Mouse (Mus musculus) kidney, embryonic 15.5 days (tissue): ENCODE measurements at regions not wholly inside any gene's neighbourhood (a gene's known extent, or its start where the extent isn't known, plus 50 kb on each side); places are given as distances from the start of the nearest gene placed in this dataset.

ENCODE experiments used
- ATAC-seq: fragments of 200-750 bp; cut with Nextera tagmentation; replicated peaks from 2 replicates; pipeline ENCODE4 v1.8.0; 2017; ENCODE audit warnings: moderate TSS enrichment; ENCODE audit not compliant: low FRiP score
- H3K27ac ChIP-seq: fragments of 300-500 bp; sonication (generic); 2 replicates; pipeline ENCODE4 v1.5.1; 2015; ENCODE audit warnings: mild to moderate bottlenecking, inconsistent platforms
- H3K27me3 ChIP-seq: fragments of 300-500 bp; sonication (generic); 2 replicates; pipeline ENCODE4 v1.6.1; 2015; ENCODE audit warnings: inconsistent platforms
- H3K36me3 ChIP-seq: fragments of 300-500 bp; sonication (generic); 2 replicates; pipeline ENCODE4 v1.6.1; 2015; ENCODE audit warnings: inconsistent platforms
- H3K4me1 ChIP-seq: fragments of 300-500 bp; sonication (generic); 2 replicates; pipeline ENCODE4 v1.6.1; 2015; ENCODE audit warnings: inconsistent platforms
- H3K4me2 ChIP-seq: fragments of 300-500 bp; sonication (generic); 2 replicates; pipeline ENCODE4 v1.6.1; 2015; ENCODE audit warnings: moderate library complexity, mild to moderate bottlenecking, inconsistent platforms
- H3K4me3 ChIP-seq: fragments of 300-500 bp; sonication (generic); replicated peaks from 2 replicates; pipeline ENCODE4 v1.5.1; 2015; ENCODE audit warnings: mild to moderate bottlenecking, inconsistent platforms
- H3K9ac ChIP-seq: fragments of 300-500 bp; sonication (generic); 2 replicates; pipeline ENCODE4 v1.6.1; 2015; ENCODE audit warnings: mild to moderate bottlenecking, inconsistent platforms
- H3K9me3 ChIP-seq: fragments of 300-500 bp; sonication (generic); replicated peaks from 2 replicates; pipeline ENCODE4 v1.6.1; 2016; ENCODE audit warnings: inconsistent platforms
- WGBS: fragments of 180-500 bp; shearing (Covaris S2); methylation state at CpG from one replicate; pipeline ENCODE4 v1.1.7; 2015; ENCODE audit warnings: mixed read lengths; 5-methylcytosine and 5-hydroxymethylcytosine counted together

GRCm38 (mm10) chr19:18444324-18444723 is 187.3 kb downstream of the Ostf1 start:
- H3K9ac ChIP-seq, result no peak overlapping the region
- ATAC-seq, result no peak
- no peak overlapping the region for H3K27ac ChIP-seq
- 76% methylated on average over 2 of the region's 2 CpGs for WGBS
- no peaks in the 10 kb centered on the region for H3K36me3 ChIP-seq
- H3K27me3 ChIP-seq, result no peaks in the 10 kb centered on the region
- no peak overlapping the region for H3K4me2 ChIP-seq
- H3K4me3 ChIP-seq, result no peak overlapping the region
- no peaks in the 10 kb centered on the region for H3K4me1 ChIP-seq
- H3K9me3 ChIP-seq, result no peaks in the 10 kb centered on the region

- no peaks in the 10 kb centered on the region for H3K27me3 ChIP-seq
- ATAC-seq, result 0 out of 2 replicates have a peak, but pooled peaks have one; percentile 40
- 47% methylated on average over 3 of the region's 3 CpGs for WGBS
- no peak overlapping the region for H3K4me3 ChIP-seq
- H3K27ac ChIP-seq, result no peak overlapping the region
- H3K9ac ChIP-seq, result no peak overlapping the region
- H3K36me3 ChIP-seq, result no peaks in the 10 kb centered on the region
- no peaks in the 10 kb centered on the region for H3K4me1 ChIP-seq
- no peak overlapping the region for H3K4me2 ChIP-seq
- H3K9me3 ChIP-seq, result no peaks in the 10 kb centered on the region
These were observed 195.3 kb downstream of the Ostf1 start for GRCm38 (mm10) chr19:18436351-18436750.

DNA sequence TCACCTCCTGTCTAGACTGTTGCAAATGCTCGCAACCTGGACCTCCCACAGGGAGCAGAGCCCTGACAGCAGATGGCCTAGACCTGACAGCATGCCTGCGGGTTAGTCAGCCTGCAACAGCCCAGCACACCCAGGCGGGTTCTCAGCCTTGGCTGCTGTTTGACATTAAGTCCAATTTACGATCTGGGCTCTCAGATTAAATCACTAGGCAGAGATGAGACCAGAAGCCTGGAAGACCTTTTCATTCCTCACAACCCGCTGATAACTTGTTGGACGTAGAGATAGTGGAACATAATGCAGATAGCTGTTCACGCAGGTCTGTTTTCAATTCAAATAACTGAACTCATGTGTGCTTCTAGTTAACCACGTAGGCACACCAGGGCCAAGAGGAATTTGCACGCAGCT is 211.2 kb downstream of the Ostf1 start:
- peak; percentile 76 for ATAC-seq
- H3K36me3 ChIP-seq, result no peaks in the 10 kb centered on the region
- H3K27ac ChIP-seq, result no peak overlapping the region
- no peaks in the 10 kb centered on the region for H3K27me3 ChIP-seq
- H3K9ac ChIP-seq, result no peak overlapping the region
- 33% methylated on average over 9 of the region's 9 CpGs for WGBS
- no peak overlapping the region for H3K4me3 ChIP-seq
- H3K4me2 ChIP-seq, result no peak overlapping the region
- no peaks in the 10 kb centered on the region for H3K9me3 ChIP-seq
- H3K4me1 ChIP-seq, result no peaks in the 10 kb centered on the region

DNA sequence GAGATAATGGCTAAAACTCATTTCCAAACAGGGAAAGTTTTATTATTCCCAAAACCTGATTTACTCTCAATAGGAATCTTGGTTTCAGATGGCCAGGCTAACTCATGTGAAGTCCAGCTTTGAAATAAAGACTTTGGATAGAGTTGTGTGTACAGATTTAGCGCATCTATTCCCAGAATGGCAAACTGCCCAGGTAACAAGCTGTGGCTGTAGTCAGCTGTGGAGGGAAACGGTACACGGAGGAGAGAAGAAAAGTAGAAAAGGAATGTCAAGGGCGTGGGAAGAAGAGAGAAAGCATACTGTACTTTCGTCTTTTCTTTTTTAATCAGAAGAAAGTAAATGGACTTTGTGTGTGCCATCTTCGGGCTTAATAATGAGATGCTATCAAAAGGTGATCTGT is 213.1 kb downstream of the Ostf1 start:
- no peak for ATAC-seq
- 80% methylated on average over 6 of the region's 6 CpGs for WGBS
- Histone ChIP-seq H3K27ac (no peak overlapping the region), H3K4me3 (no peak overlapping the region), H3K9ac (no peak overlapping the region), H3K4me2 (no peak overlapping the region), H3K4me1 (no peaks in the 10 kb centered on the region), H3K27me3 (no peaks in the 10 kb centered on the region), H3K9me3 (no peaks in the 10 kb centered on the region), H3K36me3 (no peaks in the 10 kb centered on the region)

DNA sequence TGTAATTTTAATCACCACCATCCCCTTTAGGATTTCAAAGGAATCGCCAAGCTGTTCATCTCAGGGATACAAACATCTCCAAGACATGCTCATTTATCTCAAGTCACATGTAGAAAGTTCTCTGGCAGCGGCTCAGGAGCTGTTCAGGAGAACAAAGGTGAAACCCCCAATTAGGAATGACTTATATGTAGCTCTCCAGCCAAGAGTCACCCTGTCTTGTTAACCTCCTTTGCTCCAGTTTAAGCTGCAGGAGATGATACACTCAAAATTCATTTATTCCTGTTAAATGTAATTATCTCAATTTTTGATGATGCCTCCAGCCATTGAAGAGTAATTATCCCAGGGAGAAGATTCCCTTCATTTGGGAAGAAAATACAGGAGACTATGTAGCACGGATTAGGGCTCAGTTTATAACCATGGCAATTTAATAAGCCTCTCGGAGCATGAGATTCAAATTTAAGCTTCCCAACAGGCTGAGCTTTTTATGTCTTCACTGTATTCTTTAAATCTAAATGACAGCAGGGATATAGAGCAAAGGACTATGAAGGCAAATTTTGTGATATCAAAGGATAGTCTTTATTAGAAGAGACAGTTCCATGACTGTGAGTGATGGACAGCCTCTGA is 254.0 kb downstream of the Ostf1 start:
- Histone ChIP-seq H3K27ac (no peak overlapping the region), H3K4me3 (no peak overlapping the region), H3K4me2 (no peak overlapping the region), H3K36me3 (no peaks in the 10 kb centered on the region), H3K9ac (no peak overlapping the region), H3K4me1 (no peaks in the 10 kb centered on the region), H3K27me3 (no peaks in the 10 kb centered on the region), H3K9me3 (no peaks in the 10 kb centered on the region)
- ATAC-seq, result no peak
- WGBS, result 66% methylated on average over 4 of the region's 4 CpGs

GRCm38 (mm10) chr19:18368612-18369011 is 263.0 kb downstream of the Ostf1 start:
- ATAC-seq, result no peak
- 88% methylated on average over 6 of the region's 6 CpGs for whole genome bisulfite sequencing
- H3K4me3 ChIP-seq, result no peak overlapping the region
- no peak overlapping the region for H3K9ac ChIP-seq
- H3K27ac ChIP-seq, result no peak overlapping the region
- no peaks in the 10 kb centered on the region for H3K27me3 ChIP-seq
- H3K4me2 ChIP-seq, result no peak overlapping the region
- no peaks in the 10 kb centered on the region for H3K4me1 ChIP-seq
- H3K36me3 ChIP-seq, result no peaks in the 10 kb centered on the region
- no peaks in the 10 kb centered on the region for H3K9me3 ChIP-seq

GRCm38 (mm10) chr19:18353960-18354359 is 277.7 kb downstream of the Ostf1 start:
- Histone ChIP-seq H3K27me3 (no peaks in the 10 kb centered on the region), H3K4me1 (no peaks in the 10 kb centered on the region), H3K9ac (no peak overlapping the region), H3K4me2 (no peak overlapping the region), H3K36me3 (no peaks in the 10 kb centered on the region), H3K9me3 (no peaks in the 10 kb centered on the region), H3K4me3 (no peak overlapping the region), H3K27ac (no peak overlapping the region)
- no peak for ATAC-seq
- WGBS, result 91% methylated on average over 3 of the region's 3 CpGs

GRCm38 (mm10) chr19:18345735-18346134 is 285.9 kb downstream of the Ostf1 start:
- WGBS, result 81% methylated on average over 2 of the region's 2 CpGs
- Histone ChIP-seq H3K4me3 (no peak overlapping the region), H3K4me1 (no peaks in the 10 kb centered on the region), H3K27me3 (no peaks in the 10 kb centered on the region), H3K4me2 (no peak overlapping the region), H3K27ac (no peak overlapping the region), H3K9me3 (no peaks in the 10 kb centered on the region), H3K36me3 (no peaks in the 10 kb centered on the region), H3K9ac (no peak overlapping the region)
- no peak for ATAC-seq

GRCm38 (mm10) chr19:18343647-18344046 is 288.0 kb downstream of the Ostf1 start:
- H3K4me1 ChIP-seq, result no peaks in the 10 kb centered on the region
- no peaks in the 10 kb centered on the region for H3K9me3 ChIP-seq
- no peak overlapping the region for H3K27ac ChIP-seq
- no peak overlapping the region for H3K4me3 ChIP-seq
- no peak overlapping the region for H3K9ac ChIP-seq
- no peak overlapping the region for H3K4me2 ChIP-seq
- no peaks in the 10 kb centered on the region for H3K36me3 ChIP-seq
- ATAC-seq, result no peak
- H3K27me3 ChIP-seq, result no peaks in the 10 kb centered on the region

DNA sequence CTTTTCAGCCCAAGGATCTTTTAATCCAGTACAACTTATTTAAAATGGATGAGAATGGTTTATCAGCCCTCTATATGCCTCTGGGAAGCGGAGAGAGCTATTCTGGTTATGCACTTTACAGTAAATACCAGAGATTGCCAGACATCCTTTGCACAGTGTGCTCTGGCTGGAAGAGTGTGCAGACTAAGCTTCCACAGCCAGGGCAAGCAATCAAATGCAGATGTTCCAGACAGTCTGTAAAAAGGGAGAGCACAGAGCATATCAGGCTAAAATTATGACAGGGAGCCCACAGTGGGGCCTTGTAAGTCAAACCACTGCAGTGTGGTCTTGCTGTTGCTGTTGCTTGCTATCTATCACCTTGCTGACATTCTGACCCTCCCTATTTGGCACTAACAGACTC is 288.6 kb downstream of the Ostf1 start:
- no peak overlapping the region for H3K4me3 ChIP-seq
- H3K27me3 ChIP-seq, result no peaks in the 10 kb centered on the region
- H3K4me1 ChIP-seq, result no peaks in the 10 kb centered on the region
- 0 out of 2 replicates have a peak overlapping the region, but pooled peaks have one; percentile 3 for H3K27ac ChIP-seq
- ATAC-seq, result no peak
- H3K9me3 ChIP-seq, result no peaks in the 10 kb centered on the region
- WGBS, result 83% methylated on average over 1 of the region's 1 CpGs
- no peak overlapping the region for H3K9ac ChIP-seq
- H3K4me2 ChIP-seq, result no peak overlapping the region
- no peaks in the 10 kb centered on the region for H3K36me3 ChIP-seq

GRCm38 (mm10) chr19:18337819-18338555 is 293.6 kb downstream of the Ostf1 start:
- ATAC-seq, result no peak
- Histone ChIP-seq H3K27me3 (no peaks in the 10 kb centered on the region), H3K4me1 (no peaks in the 10 kb centered on the region), H3K36me3 (no peaks in the 10 kb centered on the region), H3K9ac (no peak overlapping the region), H3K9me3 (no peaks in the 10 kb centered on the region), H3K4me3 (no peak overlapping the region), H3K27ac (no peak overlapping the region), H3K4me2 (no peak overlapping the region)
- 86% methylated on average over 7 of the region's 7 CpGs for WGBS

DNA sequence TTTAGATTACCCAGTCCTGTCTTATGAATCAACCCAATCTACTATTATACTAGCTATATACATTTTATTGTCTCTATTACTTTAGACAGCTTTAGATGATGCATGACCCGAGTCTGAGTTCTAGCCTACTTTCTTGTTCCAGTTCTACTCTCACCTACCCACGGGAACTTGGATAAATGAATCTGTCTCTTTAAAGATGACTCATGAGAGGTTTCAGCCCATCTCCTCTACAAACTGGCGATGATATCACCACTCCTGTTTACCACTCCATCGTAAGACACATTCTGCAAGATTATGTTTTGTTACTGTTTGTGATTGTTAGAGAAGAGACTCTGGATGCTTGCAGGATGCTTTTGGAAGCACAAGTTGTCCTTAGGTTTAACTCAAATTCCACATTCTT is 295.0 kb downstream of the Ostf1 start:
- Histone ChIP-seq H3K4me1 (no peaks in the 10 kb centered on the region), H3K4me3 (no peak overlapping the region), H3K9me3 (no peaks in the 10 kb centered on the region), H3K27ac (no peak overlapping the region), H3K27me3 (no peaks in the 10 kb centered on the region), H3K4me2 (no peak overlapping the region), H3K9ac (no peak overlapping the region), H3K36me3 (no peaks in the 10 kb centered on the region)
- WGBS, result 88% methylated on average over 4 of the region's 4 CpGs
- ATAC-seq, result no peak

- Histone ChIP-seq H3K4me1 (no peaks in the 10 kb centered on the region), H3K36me3 (no peaks in the 10 kb centered on the region), H3K4me3 (no peak overlapping the region), H3K9me3 (no peaks in the 10 kb centered on the region), H3K4me2 (no peak overlapping the region), H3K9ac (no peak overlapping the region), H3K27me3 (no peaks in the 10 kb centered on the region), H3K27ac (no peak overlapping the region)
- 54% methylated on average over 7 of the region's 7 CpGs for WGBS
- no peak for ATAC-seq
These were observed 297.0 kb downstream of the Ostf1 start for GRCm38 (mm10) chr19:18334639-18335038.
